25 mouse cellular contexts compared by ENCODE assay signal in the genomic region with DNA sequence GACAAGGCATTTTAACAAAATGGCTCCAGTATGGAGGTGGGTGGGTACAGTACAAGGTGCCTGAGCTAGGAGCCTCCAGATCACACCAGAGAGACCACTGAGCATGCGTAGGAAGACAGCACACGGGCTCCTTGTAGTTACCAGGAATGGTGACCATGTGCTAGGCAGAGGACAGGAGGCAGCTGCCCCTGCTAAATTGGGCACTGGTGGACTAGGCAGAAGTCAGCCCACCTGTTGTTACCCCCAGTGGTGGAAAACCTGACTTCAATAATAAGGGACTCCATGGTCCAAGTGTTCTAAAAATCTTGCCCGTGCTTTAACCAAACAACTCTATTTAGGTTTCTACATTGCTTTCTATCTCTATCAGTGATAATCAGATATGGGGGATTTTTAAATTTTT. TPM values are rescaled to one million over a fixed set of nuclear protein-coding genes. Genes with fewer than 3 reads are reported as not detected.
"Had no signal": no experiment of that assay in that cellular context is flagged by ENCODE, and none has a peak within 500 bp of the region (broad histone marks: within the 10 kb centered on the region; RNA-seq: fewer than 3 reads in every experiment).

No protein-coding gene starts in this region.

- H3K27ac ChIP-seq: hindbrain, embryonic 15.5 days; hindbrain, postnatal 0 days; kidney, embryonic 15.5 days; kidney, postnatal 0 days; limb, embryonic 12.5 days; limb, embryonic 15.5 days; liver, embryonic 12.5 days; liver, embryonic 14.5 days had no signal

- H3K9me3 ChIP-seq: hindbrain, embryonic 13.5 days; hindbrain, embryonic 15.5 days; kidney, embryonic 15.5 days; limb, embryonic 12.5 days; limb, embryonic 15.5 days; liver, embryonic 12.5 days had no signal

- H3K4me1 ChIP-seq: kidney, embryonic 15.5 days; limb, embryonic 12.5 days; limb, embryonic 15.5 days; liver, embryonic 12.5 days had no signal

- H3K27me3 ChIP-seq: hindbrain, embryonic 13.5 days; hindbrain, embryonic 15.5 days; kidney, embryonic 15.5 days; limb, embryonic 12.5 days; limb, embryonic 15.5 days; liver, embryonic 12.5 days had no signal

- H3K9ac ChIP-seq: hindbrain, embryonic 13.5 days; hindbrain, embryonic 15.5 days; kidney, embryonic 15.5 days; limb, embryonic 12.5 days; limb, embryonic 15.5 days; liver, embryonic 12.5 days; liver, embryonic 14.5 days had no signal

- ATAC-seq: hindbrain, postnatal 0 days; intestine, embryonic 16.5 days; liver, embryonic 12.5 days had no signal

- H3K4me3 ChIP-seq: hindbrain, embryonic 13.5 days; hindbrain, embryonic 15.5 days; kidney, embryonic 15.5 days; limb, embryonic 12.5 days; limb, embryonic 15.5 days; liver, embryonic 12.5 days had no signal

- H3K4me2 ChIP-seq: heart, embryonic 11.5 days; hindbrain, embryonic 13.5 days; hindbrain, embryonic 15.5 days; kidney, embryonic 15.5 days; limb, embryonic 12.5 days; limb, embryonic 15.5 days; liver, embryonic 12.5 days had no signal

- DNase-seq: gastrocnemius, postnatal 14 days; gastrocnemius, postnatal 36 days; heart, adult 18-20 months; heart, postnatal 10 days; heart, postnatal 36 days; kidney, adult 11 months; kidney, adult 2 months; kidney, adult 9 months; kidney, postnatal 14 days; kidney, postnatal 36 days; layer of hippocampus, adult 9-11 months; layer of hippocampus, postnatal 36 days; left cerebral cortex, postnatal 4 days had no signal

- H3K36me3 ChIP-seq: hindbrain, embryonic 13.5 days; hindbrain, embryonic 15.5 days; kidney, embryonic 15.5 days; limb, embryonic 12.5 days; limb, embryonic 15.5 days; liver, embryonic 12.5 days had no signal

RNA-seq across cellular contexts. Expression of a gene that starts 10.6 kb away (rescaled TPM):
- total RNA-seq: hematopoietic stem cell, adult 5-6 weeks had no signal
